Mouse (Mus musculus) ES-E14 (cell line): ENCODE results near the gene Cald1. TPM values are rescaled to one million over a fixed set of nuclear protein-coding genes. Genes with fewer than 3 reads are reported as not detected.

Source experiments
- DNase-seq: peaks from one replicate; pipeline ENCODE4 v3.0.0-alpha.2; 2013; ENCODE audit warnings: low read depth, low spot score
- H3K27ac ChIP-seq: 2 replicates; pipeline ENCODE4 v1.5.1; 2012; ENCODE audit warnings: low read depth, mild to moderate bottlenecking, low read length, moderate library complexity, mixed read lengths; ENCODE audit not compliant: poor library complexity, insufficient read depth, severe bottlenecking
- H3K36me3 ChIP-seq: 2 replicates; pipeline ENCODE4 v1.6.1; 2012; ENCODE audit warnings: mild to moderate bottlenecking, low read length, moderate library complexity, mixed read lengths; ENCODE audit not compliant: control insufficient read depth, poor library complexity, insufficient read depth, severe bottlenecking
- H3K4me1 ChIP-seq, 2 experiments: fragments of 150-350 bp in 1 of 2; sonication (generic) in 1 of 2; 2 replicates each; pipeline ENCODE4 v1.6.1; 2012; ENCODE audit warnings: low read length in 2 of 2, mild to moderate bottlenecking in 1 of 2, mixed read lengths in 1 of 2; ENCODE audit not compliant: control insufficient read depth in 2 of 2, insufficient read depth in 2 of 2, poor library complexity in 1 of 2
- H3K4me3 ChIP-seq, 2 experiments: fragments of 150-350 bp in 1 of 2; sonication (generic) in 1 of 2; 2 replicates each; pipeline ENCODE4 v1.5.1; 2012; ENCODE audit warnings: low read length in 2 of 2, low read depth in 1 of 2, mild to moderate bottlenecking in 1 of 2, mixed read lengths in 1 of 2; ENCODE audit not compliant: insufficient read depth in 1 of 2, poor library complexity in 1 of 2, severe bottlenecking in 1 of 2
- H3K9ac ChIP-seq: 2 replicates; pipeline ENCODE4 v1.6.1; 2012; ENCODE audit warnings: low read depth, mild to moderate bottlenecking, low read length, mixed read lengths; ENCODE audit not compliant: poor library complexity, insufficient read depth, severe bottlenecking
- H3K9me3 ChIP-seq: fragments of 150-350 bp; sonication (generic); 2 replicates; pipeline ENCODE4 v1.6.1; 2012; ENCODE audit warnings: low read depth, mild to moderate bottlenecking, low read length; ENCODE audit not compliant: control insufficient read depth, insufficient read depth
- CHD2 ChIP-seq: IDR thresholded peaks from 2 replicates; pipeline ENCODE4 v1.6.1; 2014; ENCODE audit warnings: mild to moderate bottlenecking, low read depth, low read length, inconsistent platforms
- HCFC1 ChIP-seq: IDR thresholded peaks from 2 replicates; pipeline ENCODE4 v1.6.1; 2012; ENCODE audit warnings: low read length, inconsistent platforms, borderline replicate concordance; ENCODE audit not compliant: insufficient read depth
- MAFK ChIP-seq: IDR thresholded peaks from 2 replicates; pipeline ENCODE4 v1.6.1; 2014; ENCODE audit warnings: mild to moderate bottlenecking, low read depth, low read length, inconsistent platforms; ENCODE audit not compliant: insufficient read depth
- ZC3H11A ChIP-seq: IDR thresholded peaks from 2 replicates; pipeline ENCODE4 v1.6.1; 2012; ENCODE audit warnings: low read depth, mild to moderate bottlenecking, inconsistent platforms, low read length, borderline replicate concordance
- ZNF384 ChIP-seq: IDR thresholded peaks from 2 replicates; pipeline ENCODE4 v1.6.1; 2012; ENCODE audit warnings: low read depth, low read length, inconsistent platforms
- in situ Hi-C, 2 experiments: fragments of 600-800 bp; cut with MboI; formaldehyde crosslinking; loops; one replicate each; pipeline ENCODE4 v1.15.1; 2025; ENCODE audit warnings: low sequenced_read_pairs in 2 of 2, inconsistent platforms in 1 of 2; ENCODE audit not compliant: unreplicated experiment in 2 of 2
- total RNA-seq: library from RNA; depleted of rRNA; stranded (reverse); fragments of 300-350 nt; gene quantifications from 2 replicates; pipeline ENCODE4 v1.2.3, GENCODE M21; 2012

Gene Cald1
- total RNA-seq, 1 experiment: 108 TPM

- H3K9me3 ChIP-seq: no peaks in the 10 kb centered on the region
- no peaks in the 10 kb centered on the region for H3K36me3 ChIP-seq
- H3K4me3 ChIP-seq: peak overlapping the region in 1 of 2 experiments; percentile 58; a peak in 2 of 4 replicates
- peaks cover 3 to 13% of the 10 kb centered on the region in 2 experiments for H3K4me1 ChIP-seq
- in situ Hi-C loops: no loop called here
- peak overlapping the region; percentile 38 for H3K9ac ChIP-seq
- H3K27ac ChIP-seq: no peak overlapping the region
- TF ChIP-seq HCFC1: no peak
- no peak for TF ChIP-seq CHD2
- no peak for TF ChIP-seq ZNF384
- TF ChIP-seq MAFK: no peak
- no peak for TF ChIP-seq ZC3H11A
- DNase-seq: no peak
Observed at GRCm38 (mm10) chr6:34609892-34610829, 11.9 kb downstream of the Cald1 start.

GRCm38 (mm10) chr6:34613122-34613521 is 14.8 kb downstream of the Cald1 start:
- TF ChIP-seq HCFC1 (no peak), MAFK (no peak), ZC3H11A (no peak), CHD2 (no peak), ZNF384 (no peak)
- peaks cover 3 to 13% of the 10 kb centered on the region in 2 experiments; a peak in 3 of 4 replicates for H3K4me1 ChIP-seq
- H3K36me3 ChIP-seq: no peaks in the 10 kb centered on the region
- H3K9ac ChIP-seq: no peak overlapping the region
- in situ Hi-C loops: no loop called here
- no peak overlapping the region for H3K4me3 ChIP-seq
- no peak overlapping the region for H3K27ac ChIP-seq
- no peak for DNase-seq
- no peaks in the 10 kb centered on the region for H3K9me3 ChIP-seq

- H3K4me1 ChIP-seq: peaks cover 3 to 5% of the 10 kb centered on the region in 2 experiments; a peak in 3 of 4 replicates
- no peak overlapping the region for H3K27ac ChIP-seq
- in situ Hi-C loops: no loop called here
- no peak overlapping the region for H3K4me3 ChIP-seq
- no peaks in the 10 kb centered on the region for H3K9me3 ChIP-seq
- H3K36me3 ChIP-seq: no peaks in the 10 kb centered on the region
- H3K9ac ChIP-seq: no peak overlapping the region
- no peak for DNase-seq
- TF ChIP-seq HCFC1 (no peak), ZC3H11A (no peak), CHD2 (no peak), ZNF384 (no peak), MAFK (no peak)
Observed at GRCm38 (mm10) chr6:34615419-34615818, 17.1 kb downstream of the Cald1 start.

GRCm38 (mm10) chr6:34619494-34619893 is 21.2 kb downstream of the Cald1 start:
- no peak overlapping the region for H3K9ac ChIP-seq
- no peak overlapping the region for H3K4me3 ChIP-seq
- DNase-seq: no peak
- no peaks in the 10 kb centered on the region for H3K36me3 ChIP-seq
- no peaks in the 10 kb centered on the region for H3K9me3 ChIP-seq
- H3K4me1 ChIP-seq: no peaks in the 10 kb centered on the region
- H3K27ac ChIP-seq: no peak overlapping the region
- TF ChIP-seq HCFC1 (no peak), ZNF384 (no peak), MAFK (no peak), ZC3H11A (no peak), CHD2 (no peak)
- in situ Hi-C loops: no loop called here
